Mouse (Mus musculus): ENCODE data around the gene Mtmr14.
A peak's percentile ranks its signal among the peaks of the same experiment; 100 is the strongest.

Gene Mtmr14

DNA sequence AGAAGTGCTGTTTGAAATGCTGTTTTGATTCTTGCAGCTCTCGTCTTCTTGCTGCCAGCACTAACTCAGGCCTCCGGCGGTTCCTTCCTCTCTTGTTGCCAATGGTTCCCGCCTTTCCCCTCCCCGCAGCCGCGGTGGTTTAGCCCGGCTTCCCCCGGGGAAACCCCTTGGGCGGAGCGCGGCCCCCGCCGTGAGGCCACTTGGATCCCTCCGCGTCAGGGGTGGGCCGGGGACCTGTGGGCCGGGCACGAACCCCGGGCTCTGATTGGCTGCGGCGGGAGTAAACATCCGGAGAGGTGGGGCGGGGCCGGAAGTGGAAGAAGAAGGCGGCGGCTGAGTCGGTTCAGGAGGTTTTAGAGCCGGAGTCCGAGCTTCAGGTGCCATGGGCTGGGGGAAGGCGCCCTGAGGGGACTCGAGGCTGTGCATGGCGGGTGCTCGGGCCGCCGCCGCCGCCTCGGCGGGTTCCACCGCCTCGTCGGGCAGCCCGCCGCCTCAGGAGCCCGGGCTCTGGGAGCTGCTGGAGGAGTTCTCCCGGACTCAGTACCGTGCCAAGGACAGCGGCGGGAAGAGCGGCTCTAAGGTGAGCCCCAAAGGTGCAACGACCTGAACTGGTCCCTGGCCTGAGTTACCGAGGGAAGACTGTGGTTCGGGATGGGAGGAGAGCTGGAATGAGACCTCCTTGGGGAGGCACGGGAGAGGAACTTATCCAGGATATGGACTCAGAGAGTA is at the start of gene Mtmr14:
Gene Mtmr14 (plus strand): TSS at position 302 of the 729 bp plus-strand sequence.
- DNase-seq (ENCODE audit: low spot score) = peak; percentile 99

DNA sequence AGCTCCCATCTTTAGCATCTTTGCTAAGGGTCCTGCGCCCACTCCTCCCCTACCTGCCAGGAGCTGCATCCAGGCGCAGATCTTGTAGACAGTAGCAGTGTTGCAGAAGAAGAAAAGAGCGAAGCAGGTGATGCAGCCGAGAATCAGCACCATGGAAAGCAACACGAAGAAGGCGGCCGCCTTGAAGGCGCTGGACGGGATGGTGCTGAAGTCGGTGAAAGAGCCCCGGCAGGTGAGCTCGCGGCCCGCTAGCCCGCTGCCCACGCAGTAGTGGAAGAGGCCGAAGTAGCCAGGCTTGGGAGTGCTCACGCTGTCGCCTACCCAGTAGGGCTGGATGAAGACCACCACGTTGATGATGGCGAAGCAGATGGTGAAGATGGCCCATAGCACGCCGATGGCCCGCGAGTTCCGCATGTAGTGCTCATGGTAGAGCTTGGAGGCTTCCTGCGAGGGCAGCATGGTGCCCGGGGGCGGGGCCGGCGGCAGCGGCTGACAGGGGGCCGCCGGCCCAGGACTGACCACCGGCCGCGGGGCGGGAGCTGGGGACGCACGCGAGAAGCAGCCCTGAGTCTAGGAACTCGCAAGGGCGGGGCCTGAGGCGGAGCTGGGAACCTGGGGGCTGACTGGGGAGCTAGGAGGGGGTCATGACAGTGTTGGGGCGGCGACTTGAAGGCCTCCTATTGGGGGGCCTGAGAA is 43.7 kb upstream of the Mtmr14 start:
- DNase-seq (ENCODE audit: low spot score) = peak; percentile 75

DNA sequence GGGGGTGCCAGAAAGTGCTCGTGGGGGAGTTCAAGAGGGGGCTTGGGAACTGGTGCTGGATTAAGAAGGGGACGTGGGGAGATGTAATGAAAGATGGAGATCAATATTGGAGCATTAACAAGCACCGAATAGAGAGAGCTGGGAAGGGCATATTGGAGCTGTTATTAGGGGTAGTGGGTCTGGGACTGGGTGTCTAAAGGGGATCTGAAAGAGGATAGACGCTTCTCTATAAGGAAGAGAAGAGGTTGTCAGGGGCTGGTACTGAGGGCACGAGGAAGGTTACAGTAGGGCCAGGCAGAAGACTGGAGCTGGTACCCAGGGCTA is 43.2 kb upstream of the Mtmr14 start:
- DNase-seq (ENCODE audit: low spot score) = no peak

DNA sequence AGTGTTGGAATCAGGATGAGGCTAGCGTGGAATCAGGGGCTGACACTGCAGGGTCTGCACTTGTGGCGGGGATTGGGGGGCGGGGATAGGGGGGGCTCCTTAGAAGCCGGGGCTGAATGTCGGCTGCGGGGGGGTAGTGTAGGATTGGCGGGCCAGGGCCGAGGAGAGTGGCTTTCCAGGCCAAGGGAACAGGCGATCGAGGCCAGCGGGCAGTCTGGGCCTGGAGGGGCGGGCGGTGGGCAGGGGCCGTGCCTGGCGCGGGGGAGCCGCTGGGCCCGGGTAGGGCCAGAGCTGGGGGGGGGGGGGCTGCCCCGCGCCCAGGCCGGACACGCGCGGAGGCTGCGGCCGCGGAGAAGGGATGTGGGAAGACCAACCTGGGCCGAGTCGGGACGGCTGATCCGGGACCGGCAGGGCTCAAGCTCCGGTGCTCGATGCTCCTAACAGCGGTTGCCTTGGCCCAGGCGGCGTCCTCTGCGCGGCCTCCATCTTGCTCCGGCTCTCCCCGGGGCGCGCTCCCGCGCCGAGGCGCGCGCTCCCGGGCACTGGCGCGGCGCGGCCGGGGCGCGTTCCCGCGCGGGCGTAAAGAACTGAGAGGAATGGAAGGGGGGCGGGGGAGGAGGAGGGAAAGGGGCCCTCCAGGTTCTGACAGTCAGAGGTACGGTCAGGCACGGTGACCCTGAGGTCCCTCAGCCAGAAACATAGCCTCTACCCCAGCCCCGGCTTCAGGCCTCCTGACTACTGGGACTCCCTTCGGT is 42.6 kb upstream of the Mtmr14 start, which contains the start of gene Lhfpl4:
Gene Lhfpl4 (minus strand): TSS at position 544 of the 755 bp plus-strand sequence.
- no peak for DNase-seq (ENCODE audit: low spot score)

DNA sequence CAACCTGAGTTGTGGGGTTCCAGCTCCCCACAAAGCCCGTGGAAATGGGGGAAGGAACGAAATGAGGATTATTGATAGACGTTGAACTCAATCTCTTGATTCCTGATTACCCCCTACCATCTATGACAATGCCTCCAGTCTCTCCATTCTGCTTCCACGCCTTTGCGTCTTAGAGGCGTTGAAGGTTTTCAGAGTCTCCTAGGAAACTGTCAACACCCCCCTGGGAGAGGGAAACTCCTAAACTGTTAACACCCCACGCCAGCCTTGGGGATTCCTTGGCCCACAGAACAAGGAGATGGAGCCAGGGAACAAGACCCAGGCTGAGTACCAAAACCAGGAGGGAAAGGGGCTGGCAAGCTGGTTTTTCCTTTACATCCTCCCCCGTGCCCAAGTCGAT is 42.0 kb upstream of the Mtmr14 start:
- no peak for DNase-seq (ENCODE audit: low spot score)

DNA sequence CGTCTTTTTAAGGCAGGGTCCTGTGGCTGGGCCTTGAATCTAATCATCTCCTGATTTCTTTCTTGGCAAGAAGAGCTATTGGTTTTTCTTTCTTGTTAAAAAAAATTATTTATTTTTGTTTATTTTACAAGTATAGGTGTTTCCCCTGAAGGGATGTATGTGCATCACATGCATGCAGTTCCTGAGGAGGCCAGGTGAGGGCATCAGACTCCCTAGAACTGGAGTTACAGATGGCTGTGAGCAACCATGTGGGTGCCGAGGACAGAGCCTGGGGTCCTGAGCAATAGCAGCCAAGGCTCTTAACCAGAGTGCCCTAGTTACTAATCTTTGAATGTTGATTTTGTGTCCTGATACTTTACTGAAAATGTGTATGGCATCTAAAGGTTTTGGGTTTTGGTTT is 21.4 kb upstream of the Mtmr14 start:
- no peak for DNase-seq (ENCODE audit: low spot score)

DNA sequence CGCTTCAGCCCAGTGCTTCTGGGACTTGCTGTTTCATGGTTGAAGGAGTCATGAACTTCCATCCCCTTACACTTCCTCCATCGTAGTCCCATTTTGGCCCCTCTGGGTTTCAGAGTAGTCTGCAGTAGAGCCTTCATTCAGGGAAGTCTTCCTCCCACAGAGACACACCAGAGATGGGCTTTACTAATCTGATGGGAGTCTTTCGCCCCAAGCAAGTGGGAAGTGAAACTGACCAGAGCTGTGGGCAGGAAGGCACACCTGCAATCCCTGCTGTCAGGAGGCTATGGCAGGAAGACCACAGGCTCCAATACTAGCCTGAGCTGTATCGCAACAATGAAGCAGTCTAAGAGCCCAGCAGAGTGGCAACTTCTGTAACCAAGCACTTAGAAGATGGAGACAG is 11.8 kb upstream of the Mtmr14 start:
- no peak for DNase-seq (ENCODE audit: low spot score)

DNA sequence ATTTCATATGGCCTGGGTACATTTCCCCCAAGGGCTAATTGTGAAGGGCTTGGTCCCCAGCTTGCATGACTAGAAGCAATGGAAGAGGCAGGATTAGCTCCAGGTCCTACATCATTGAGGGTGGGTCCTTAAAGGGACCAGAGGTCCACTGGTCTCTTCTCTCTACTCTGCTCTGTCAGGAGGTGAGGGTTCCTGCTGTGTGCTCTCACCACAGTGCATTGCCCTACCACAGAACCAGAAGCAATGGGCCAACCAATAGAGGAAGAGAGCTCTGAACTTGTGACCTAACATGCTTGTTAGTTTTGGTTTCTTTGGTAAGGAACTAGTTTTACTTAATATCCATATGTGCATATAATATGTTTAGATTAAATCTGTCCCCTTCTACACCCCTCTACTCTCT is 10.9 kb upstream of the Mtmr14 start:
- no peak for DNase-seq (ENCODE audit: low spot score)

DNA sequence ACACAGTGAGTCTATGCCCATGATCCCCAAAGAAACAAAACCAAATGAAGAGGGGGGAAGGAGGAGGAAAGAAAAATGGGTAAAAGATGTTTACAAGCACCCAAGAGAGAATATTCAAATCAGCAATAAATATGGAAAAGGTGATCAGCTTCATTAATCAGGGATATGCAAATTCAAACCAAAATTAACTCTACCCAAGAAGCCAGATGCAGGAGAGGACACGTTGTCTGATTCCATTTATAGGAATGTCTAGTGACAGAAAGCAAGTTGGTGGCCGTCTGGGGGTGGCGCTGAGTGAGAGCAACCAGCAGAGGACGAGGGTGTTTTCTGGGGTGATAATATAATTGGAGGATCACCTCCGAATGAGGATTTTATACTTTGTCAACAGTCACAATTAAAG is 2.5 kb upstream of the Mtmr14 start:
- DNase-seq (ENCODE audit: low spot score) = no peak

DNA sequence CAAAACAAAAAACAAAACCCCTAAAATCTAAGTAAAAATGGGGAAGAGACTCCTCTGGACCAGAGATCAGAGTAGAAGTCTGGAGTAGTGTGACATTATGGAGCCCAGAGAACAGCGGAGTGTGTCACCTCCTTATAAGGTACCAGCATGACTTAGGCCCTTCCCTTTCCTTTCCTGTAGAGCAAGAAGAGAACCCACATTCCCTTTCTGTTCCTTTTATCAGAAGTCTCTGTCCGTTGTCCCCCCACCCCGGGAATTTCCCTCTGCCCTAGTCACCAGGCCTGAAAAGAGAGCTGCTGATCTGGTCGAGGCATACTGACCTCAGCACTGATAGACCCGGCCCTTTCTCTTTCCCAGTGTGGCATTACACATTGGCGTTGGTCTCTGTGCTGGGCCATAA is 799 bp downstream of the Mtmr14 start:
- DNase-seq (ENCODE audit: low spot score) = no peak

DNA sequence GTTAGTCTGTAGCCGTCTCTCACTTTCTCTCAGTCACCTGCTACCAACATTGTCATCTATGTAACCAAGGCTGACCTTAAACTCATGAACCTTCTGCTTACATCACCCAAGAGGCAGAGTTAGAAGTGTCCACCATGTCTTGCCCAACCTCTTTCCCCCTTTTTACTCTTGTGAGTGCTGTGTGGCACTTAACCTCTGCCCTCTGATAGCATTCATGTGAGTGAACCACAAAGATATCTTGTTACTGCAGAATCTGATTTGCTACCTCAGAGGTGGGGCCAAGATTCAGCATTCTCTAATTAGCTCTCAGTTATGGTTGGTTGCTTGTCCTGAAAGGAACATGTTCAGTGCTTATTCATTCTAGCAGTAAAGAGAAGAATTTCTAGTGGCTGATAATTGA is 5.1 kb downstream of the Mtmr14 start:
- no peak for DNase-seq (ENCODE audit: low spot score)

DNA sequence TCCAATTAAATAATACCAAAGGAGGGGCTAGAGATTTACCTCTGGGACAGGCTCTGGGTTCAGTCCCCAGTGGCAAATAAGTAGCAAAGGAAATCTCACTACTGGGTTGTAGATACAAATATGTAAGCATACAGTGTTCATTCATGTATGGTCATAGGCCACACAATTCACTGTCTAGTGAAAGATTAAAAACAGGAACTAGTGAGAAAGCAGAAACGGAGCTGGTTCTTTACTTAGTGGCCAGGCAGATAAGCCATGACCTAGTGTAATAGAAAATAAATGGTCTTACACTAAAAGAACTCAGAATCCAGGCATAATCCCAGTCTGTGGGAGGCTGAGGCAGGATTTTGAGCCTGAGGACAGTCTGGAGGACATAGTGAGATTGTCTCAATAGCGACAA is 7.9 kb downstream of the Mtmr14 start:
- no peak for DNase-seq (ENCODE audit: low spot score)

DNA sequence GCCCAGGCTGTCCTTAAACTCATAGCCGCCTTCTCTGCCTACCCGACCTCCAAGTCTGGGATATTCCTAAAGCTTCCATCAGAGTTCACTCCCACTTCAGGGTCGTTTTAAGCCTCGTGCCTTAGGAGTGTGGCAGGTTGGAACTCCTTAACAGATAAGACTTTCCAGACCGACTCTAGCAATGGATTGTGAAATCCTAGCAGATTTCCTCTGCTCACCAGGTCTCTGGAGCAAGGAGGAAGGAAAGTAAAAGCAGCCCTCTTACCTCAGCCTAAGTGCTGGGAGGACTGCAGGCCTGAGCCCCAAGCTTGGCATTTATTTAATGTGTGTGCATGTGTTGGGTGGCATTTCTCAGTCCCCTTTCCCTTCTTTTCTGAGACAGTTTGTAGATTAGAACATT is 13.1 kb downstream of the Mtmr14 start:
- no peak for DNase-seq (ENCODE audit: low spot score)

DNA sequence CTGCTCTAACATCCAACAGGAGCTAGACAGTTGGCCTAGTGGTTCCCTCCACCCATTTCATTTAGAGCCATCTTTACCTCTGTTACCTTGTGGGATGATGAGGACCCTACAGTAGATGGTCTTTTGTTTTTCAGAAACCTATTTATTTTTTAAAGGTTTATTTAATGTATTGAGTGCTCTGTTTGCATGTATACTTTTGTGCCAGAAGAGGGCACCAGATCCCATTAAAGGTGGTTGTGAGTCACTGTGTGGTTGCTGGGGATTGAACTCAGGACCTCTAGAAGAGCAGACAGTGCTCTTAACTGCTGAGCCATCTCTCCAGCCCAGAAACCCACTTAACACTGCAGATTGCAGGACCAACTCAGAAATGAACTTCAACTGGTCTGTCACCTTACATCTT is 14.3 kb downstream of the Mtmr14 start:
- DNase-seq (ENCODE audit: low spot score) = no peak

DNA sequence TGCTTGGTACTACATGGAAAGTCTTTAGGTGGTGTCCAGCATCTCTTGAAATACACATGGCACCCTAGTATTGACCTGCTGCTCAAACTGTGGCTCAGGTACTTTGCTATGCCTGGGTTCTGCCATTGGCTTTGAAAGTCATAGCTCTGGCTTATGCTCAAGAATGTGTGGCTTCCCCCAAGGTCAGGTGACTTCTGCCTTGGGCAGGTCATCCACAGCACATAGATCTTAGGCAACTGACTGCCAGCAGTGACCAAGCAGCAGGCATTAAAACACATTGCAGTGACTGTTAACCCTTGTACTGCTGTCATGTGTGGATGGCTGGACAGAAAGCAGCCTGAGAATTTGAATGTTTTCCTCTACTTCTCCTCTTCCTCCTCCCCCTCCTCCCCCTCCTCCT is 17.3 kb downstream of the Mtmr14 start:
- DNase-seq (ENCODE audit: low spot score) = no peak

DNA sequence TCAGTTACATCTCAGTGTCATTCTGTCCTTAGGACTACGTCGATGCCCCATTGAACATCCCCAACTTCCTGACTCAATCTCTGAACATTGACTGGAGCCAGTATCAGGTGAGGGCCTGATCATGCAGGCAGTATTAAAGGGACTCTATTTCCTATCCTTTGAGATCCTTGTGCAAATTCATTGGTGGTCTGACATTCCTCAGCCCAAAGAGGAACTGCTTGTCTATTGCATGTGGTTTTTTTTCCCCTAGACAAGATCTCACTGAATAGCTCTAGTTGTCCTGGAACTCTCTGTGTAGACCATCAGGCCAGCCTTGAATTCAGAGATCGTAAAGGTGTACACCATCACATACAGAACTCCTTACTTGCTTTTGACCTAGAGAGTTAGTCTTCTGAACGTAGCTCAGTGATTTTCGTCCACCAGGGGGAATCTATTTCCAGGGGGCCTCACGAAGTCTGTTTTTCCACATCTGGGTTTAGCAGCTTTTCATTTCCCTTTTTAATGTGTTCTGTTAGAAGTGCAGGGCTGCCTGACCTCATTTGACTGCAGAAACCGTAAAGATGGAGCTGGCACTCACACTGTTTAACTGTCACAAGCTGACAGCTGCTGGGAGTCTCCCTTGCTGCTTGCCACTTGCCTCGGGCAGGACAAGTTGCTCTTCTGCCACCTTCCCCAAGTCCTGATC is 23.7 kb downstream of the Mtmr14 start:
- no peak for DNase-seq (ENCODE audit: low spot score)

DNA sequence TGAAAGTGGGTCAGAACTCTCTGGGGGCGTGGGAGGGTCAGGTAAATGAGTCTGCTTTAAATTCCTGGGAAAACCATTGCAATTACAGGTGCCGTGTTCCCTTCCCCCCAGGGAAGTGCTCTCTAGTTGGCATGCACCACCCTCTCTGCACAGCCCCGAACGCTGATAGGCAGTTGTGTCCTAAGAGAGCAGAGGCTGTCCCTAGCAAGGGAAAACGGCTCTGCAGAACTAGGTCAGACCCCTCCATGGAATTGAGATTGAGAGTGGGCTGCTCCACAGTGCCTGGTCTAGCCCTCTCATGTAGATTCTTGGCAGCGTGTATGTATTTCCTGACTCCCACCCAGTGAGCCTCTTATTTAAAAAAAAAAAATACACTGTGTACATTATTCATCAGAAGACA is 25.9 kb downstream of the Mtmr14 start:
- DNase-seq (ENCODE audit: low spot score) = no peak

DNA sequence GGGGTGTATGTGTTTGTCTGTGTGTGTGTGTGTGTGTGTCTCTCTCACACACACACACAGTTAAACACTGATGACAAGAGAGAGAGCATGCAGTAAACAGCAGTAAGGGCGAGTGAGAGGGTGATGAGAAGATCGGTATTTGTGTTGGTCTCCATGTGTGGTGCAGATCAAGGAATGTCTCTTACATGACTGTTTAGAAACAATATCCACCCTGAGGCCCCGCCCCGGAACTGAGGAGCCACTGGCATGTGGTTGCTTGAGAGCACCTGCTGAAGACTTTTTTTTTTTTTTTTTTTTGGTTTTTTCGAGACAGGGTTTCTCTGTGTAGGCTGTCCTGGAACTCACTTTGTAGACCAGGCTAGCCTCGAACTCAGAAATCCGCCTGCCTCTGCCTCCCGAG is 26.8 kb downstream of the Mtmr14 start:
- no peak for DNase-seq (ENCODE audit: low spot score)

DNA sequence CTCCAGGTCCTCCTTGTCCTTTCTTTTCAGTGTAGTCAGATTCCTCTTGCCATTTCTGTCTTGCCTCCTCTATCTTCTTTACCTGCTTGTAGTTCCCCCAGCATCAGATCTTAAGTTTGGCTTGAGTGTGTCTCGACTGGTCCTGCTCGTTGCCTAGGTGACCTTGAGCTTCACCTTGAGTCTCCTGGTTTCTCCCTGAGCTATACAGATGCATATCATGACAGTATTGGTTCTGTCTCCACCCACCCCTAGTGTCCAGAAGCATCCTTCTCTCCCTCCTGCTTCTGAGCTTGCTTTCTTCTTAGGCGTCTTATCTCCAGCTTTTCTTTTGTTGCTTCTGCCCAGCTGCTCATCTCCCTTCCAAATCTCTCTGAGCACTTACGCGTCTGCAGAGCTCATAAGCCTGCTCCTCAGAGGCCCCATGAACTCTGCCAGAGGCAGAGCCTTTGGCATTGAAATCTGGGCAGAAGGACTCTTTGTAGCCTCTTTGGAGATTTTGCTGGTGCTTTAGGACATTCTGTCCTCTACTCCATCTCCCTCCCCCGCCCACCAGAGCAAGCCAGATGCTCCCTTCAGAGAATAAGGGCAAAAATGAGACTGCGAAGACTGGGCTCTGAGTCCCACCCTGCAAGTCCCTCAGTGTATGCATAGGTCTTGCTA is 29.5 kb downstream of the Mtmr14 start:
- no peak for DNase-seq (ENCODE audit: low spot score)

DNA sequence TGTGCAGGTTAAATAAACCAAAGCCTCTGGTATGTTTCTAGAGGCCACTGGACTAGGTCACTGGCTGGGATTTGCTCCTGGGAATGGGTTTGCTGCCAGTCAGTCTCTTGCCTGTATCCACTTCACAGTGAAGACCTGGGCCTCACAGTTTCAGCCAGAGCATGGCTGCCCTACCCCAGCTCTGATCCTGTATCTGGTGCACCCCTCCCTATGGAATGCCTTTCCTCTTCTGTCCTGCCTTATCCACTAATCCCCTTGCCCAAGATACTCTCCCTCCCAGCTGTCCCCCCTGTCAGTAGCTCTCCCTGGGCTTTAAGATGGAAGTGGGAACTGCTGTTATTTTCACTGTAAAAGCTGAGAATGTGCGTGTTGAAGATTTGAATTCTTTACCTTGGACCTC is 30.3 kb downstream of the Mtmr14 start:
- no peak for DNase-seq (ENCODE audit: low spot score)

DNA sequence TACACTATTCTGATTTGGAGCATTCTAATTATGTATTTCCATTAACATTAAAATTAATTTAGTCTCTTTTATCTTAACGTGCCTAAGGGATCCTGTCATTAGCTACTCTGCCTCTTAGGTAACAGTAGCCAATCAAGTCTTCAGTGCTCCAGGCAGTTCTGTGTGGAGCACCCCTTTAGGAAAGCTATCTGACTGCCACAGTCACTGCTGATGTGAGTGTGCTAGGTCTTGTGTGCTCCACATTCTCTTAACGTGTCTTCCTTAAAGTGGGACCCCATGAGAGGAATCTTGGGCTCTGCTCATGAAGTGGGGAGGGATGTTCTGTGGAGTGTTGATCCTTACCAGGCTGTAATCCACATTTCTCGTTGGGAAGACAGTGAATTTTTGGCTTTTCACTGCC is 34.7 kb downstream of the Mtmr14 start:
- no peak for DNase-seq (ENCODE audit: low spot score)

DNA sequence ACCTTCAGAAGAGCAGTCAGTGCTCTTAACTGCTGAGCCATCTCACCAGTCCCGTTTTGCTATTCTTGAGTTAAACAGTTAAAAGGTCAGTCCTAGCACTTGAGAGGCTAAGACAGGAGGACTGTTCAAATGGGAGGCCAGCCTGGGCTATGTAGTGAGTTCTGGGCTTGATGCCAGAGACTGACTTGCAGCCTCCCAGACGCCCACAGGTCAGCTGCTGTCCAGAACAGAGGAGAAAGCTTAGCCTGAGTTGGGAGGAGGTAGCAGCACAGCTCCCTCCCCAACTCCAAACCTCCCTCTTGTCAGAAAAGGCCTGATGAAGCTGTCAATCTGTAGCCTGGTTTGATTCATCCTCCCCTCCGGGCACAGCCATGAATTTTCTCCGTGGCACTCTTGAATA is 39.2 kb downstream of the Mtmr14 start:
- DNase-seq (ENCODE audit: low spot score) = no peak

Data from testis, postnatal 10 days (tissue).